Mouse (Mus musculus): ENCODE data around the gene Abcg1.

GRCm38 (mm10) chr17:31066058-31066457, 8.6 kb downstream of the Abcg1 start:
- TF ChIP-seq GATA1 (IDR thresholded peaks at IDR 0.05; ENCODE audit: low read length) (no peak), TAL1 (IDR thresholded peaks at IDR 0.05; ENCODE audit: low read length) (no peak)

Measured in erythroblast, embryonic 14.5 days (primary cell).